Mouse (Mus musculus) cerebral cortex, adult 2 months (tissue): ENCODE measurements around the gene Gm17490.

Experiments used
- WGBS: fragments of 180-500 bp; shearing (Covaris S2); methylation state at CpG from one replicate; pipeline ENCODE4 v1.1.7; 2018; 5-methylcytosine and 5-hydroxymethylcytosine counted together

The Gm17490 gene

GRCm38 (mm10) chr2:11635035-11635434 is 9.0 kb upstream of the Gm17490 start:
- WGBS: 75% methylated on average over 6 of the region's 6 CpGs

- WGBS: 74% methylated on average over 2 of the region's 2 CpGs
Observed at GRCm38 (mm10) chr2:11623726-11624125, 2.3 kb downstream of the Gm17490 start.

- 88% methylated on average over 8 of the region's 8 CpGs for WGBS
Observed at GRCm38 (mm10) chr2:11623173-11623572, 2.9 kb downstream of the Gm17490 start.

- WGBS: 80% methylated on average over 2 of the region's 2 CpGs
Observed at GRCm38 (mm10) chr2:11619598-11619997, 6.5 kb downstream of the Gm17490 start.

GRCm38 (mm10) chr2:11616846-11617245 is 9.2 kb downstream of the Gm17490 start:
- WGBS: 91% methylated on average over 9 of the region's 9 CpGs

- 93% methylated on average over 6 of the region's 6 CpGs for WGBS
Observed at GRCm38 (mm10) chr2:11612939-11613338, 13.1 kb downstream of the Gm17490 start.

GRCm38 (mm10) chr2:11606718-11607117 is 19.3 kb downstream of the Gm17490 start:
- WGBS: 84% methylated on average over 4 of the region's 4 CpGs

GRCm38 (mm10) chr2:11604053-11604452 is 22.0 kb downstream of the Gm17490 start, which contains the start of gene Rbm17:
TSS of gene Rbm17 (minus strand) at chr2:11604153.
- 90% methylated on average over 5 of the region's 5 CpGs for WGBS

- under 1% methylated on average over 78 of the region's 78 CpGs for WGBS
Observed at GRCm38 (mm10) chr2:11602506-11603489, 23.3 kb downstream of the Gm17490 start.

GRCm38 (mm10) chr2:11601795-11602194 is 24.3 kb downstream of the Gm17490 start:
- 79% methylated on average over 6 of the region's 6 CpGs for WGBS

GRCm38 (mm10) chr2:11597906-11598305 is 28.2 kb downstream of the Gm17490 start:
- 96% methylated on average over 7 of the region's 7 CpGs for WGBS

GRCm38 (mm10) chr2:11596690-11597089 is 29.4 kb downstream of the Gm17490 start:
- 57% methylated on average over 2 of the region's 2 CpGs for WGBS

GRCm38 (mm10) chr2:11587996-11588395 is 38.1 kb downstream of the Gm17490 start:
- WGBS: 87% methylated on average over 4 of the region's 4 CpGs

- WGBS: 62% methylated on average over 4 of the region's 4 CpGs
Observed at GRCm38 (mm10) chr2:11579399-11579798, 46.7 kb downstream of the Gm17490 start.

GRCm38 (mm10) chr2:11578187-11578586 is 47.9 kb downstream of the Gm17490 start:
- WGBS: 92% methylated on average over 6 of the region's 6 CpGs
